Mouse (Mus musculus) limb, embryonic 15.5 days (tissue): ENCODE measurements around the gene Morn3. TPM values are rescaled to one million over a fixed set of nuclear protein-coding genes. Genes with fewer than 3 reads are reported as not detected.
"Not testable (repeated sequence)": the region's sequence is repeated elsewhere in the genome, so short reads cannot be mapped to it uniquely, and the experiment has no call there.

Experiments used
- ATAC-seq: fragments of 200-750 bp; cut with Nextera tagmentation; 2 replicates; pipeline ENCODE4 v1.8.0; 2017; ENCODE audit warnings: low read depth, moderate TSS enrichment; ENCODE audit not compliant: insufficient number of reproducible peaks, low FRiP score, low TSS enrichment
- H3K27ac ChIP-seq: fragments of 300-500 bp; sonication (generic); 2 replicates; pipeline ENCODE4 v1.5.1; 2015; ENCODE audit warnings: moderate library complexity, mild to moderate bottlenecking, inconsistent platforms
- H3K27me3 ChIP-seq: fragments of 300-500 bp; sonication (generic); 2 replicates; pipeline ENCODE4 v1.6.1; 2015; ENCODE audit warnings: inconsistent platforms
- H3K36me3 ChIP-seq: fragments of 300-500 bp; sonication (generic); 2 replicates; pipeline ENCODE4 v1.6.1; 2015; ENCODE audit warnings: inconsistent platforms
- H3K4me1 ChIP-seq: fragments of 300-500 bp; sonication (generic); 2 replicates; pipeline ENCODE4 v1.6.1; 2015; ENCODE audit warnings: inconsistent platforms
- H3K4me2 ChIP-seq: fragments of 300-500 bp; sonication (generic); 2 replicates; pipeline ENCODE4 v1.6.1; 2015; ENCODE audit warnings: mild to moderate bottlenecking, inconsistent platforms
- H3K4me3 ChIP-seq: fragments of 300-500 bp; sonication (generic); 2 replicates; pipeline ENCODE4 v1.5.1; 2015; ENCODE audit warnings: mild to moderate bottlenecking, inconsistent platforms
- H3K9ac ChIP-seq: fragments of 300-500 bp; sonication (generic); 2 replicates; pipeline ENCODE4 v1.6.1; 2015; ENCODE audit warnings: inconsistent platforms
- H3K9me3 ChIP-seq: fragments of 300-500 bp; sonication (generic); 2 replicates; pipeline ENCODE4 v1.6.1; 2016; ENCODE audit warnings: inconsistent platforms
- WGBS: fragments of 180-500 bp; shearing (Covaris S2); methylation state at CpG from one replicate; pipeline ENCODE4 v1.1.7; 2015; 5-methylcytosine and 5-hydroxymethylcytosine counted together
- polyA plus RNA-seq: library from polyadenylated mRNA; unstranded; fragments of >200 nt; fragmentation: Nextera tagmentation; extraction: Ambion mirVana; gene quantifications from 2 replicates; pipeline ENCODE4 v1.2.1, GENCODE M21; 2015

Gene Morn3
- polyA plus RNA-seq, 1 experiment from 2014 or later: 1.0 TPM

- H3K4me3 ChIP-seq: peak overlapping the region; percentile 86
- peak overlapping the region; percentile 81 for H3K27ac ChIP-seq
- H3K9ac ChIP-seq: peak overlapping the region; percentile 68
- WGBS: 2% methylated on average over 35 of the region's 35 CpGs
- no peaks in the 10 kb centered on the region for H3K9me3 ChIP-seq
- H3K4me2 ChIP-seq: peak overlapping the region; percentile 94
- no peaks in the 10 kb centered on the region for H3K27me3 ChIP-seq
- H3K4me1 ChIP-seq: peaks cover 17% of the 10 kb centered on the region
- H3K36me3 ChIP-seq: no peaks in the 10 kb centered on the region
- ATAC-seq: peak; percentile 64; the same call in 1 of the 2 replicates
Measured at GRCm38 (mm10) chr5:123076419-123077281, 29.8 kb upstream of the Morn3 start.

GRCm38 (mm10) chr5:123075576-123076418 lies 29.0 kb upstream of the Morn3 start:
- Histone ChIP-seq H3K9ac (peak overlapping the region; percentile 68), H3K36me3 (no peaks in the 10 kb centered on the region), H3K4me3 (peak overlapping the region; percentile 86), H3K27ac (peak overlapping the region; percentile 81), H3K27me3 (no peaks in the 10 kb centered on the region), H3K9me3 (no peaks in the 10 kb centered on the region), H3K4me2 (peak overlapping the region; percentile 94), H3K4me1 (peaks cover 17% of the 10 kb centered on the region)
- ATAC-seq: peak; percentile 89
- WGBS: 6% methylated on average over 45 of the region's 45 CpGs

GRCm38 (mm10) chr5:123068714-123069113 lies 21.9 kb upstream of the Morn3 start:
- H3K4me3 ChIP-seq: no peak overlapping the region
- no peaks in the 10 kb centered on the region for H3K36me3 ChIP-seq
- H3K27ac ChIP-seq: no peak overlapping the region
- H3K9ac ChIP-seq: no peak overlapping the region
- 81% methylated on average over 2 of the region's 2 CpGs for WGBS
- H3K27me3 ChIP-seq: no peaks in the 10 kb centered on the region
- H3K4me1 ChIP-seq: peaks cover 3% of the 10 kb centered on the region; the same call in 1 of the 2 replicates
- no peak for ATAC-seq
- H3K9me3 ChIP-seq: no peaks in the 10 kb centered on the region
- no peak overlapping the region for H3K4me2 ChIP-seq

GRCm38 (mm10) chr5:123068115-123068514 lies 21.3 kb upstream of the Morn3 start, which contains the start of gene Tmem120b:
Gene Tmem120b (plus strand): TSS chr5:123068415.
- Histone ChIP-seq H3K9ac (no peak within 1 kb of the TSS), H3K9me3 (no peaks in the 10 kb centered on the region), H3K4me2 (no peak within 1 kb of the TSS), H3K27me3 (no peaks in the 10 kb centered on the region), H3K27ac (no peak within 1 kb of the TSS), H3K4me3 (no peak within 1 kb of the TSS), H3K4me1 (peaks cover 3% of the 10 kb centered on the region; the same call in 1 of the 2 replicates), H3K36me3 (no peaks in the 10 kb centered on the region)
- 0 out of 2 replicates have a peak, but pooled peaks have one; percentile 9 for ATAC-seq
- WGBS: 85% methylated on average over 12 of the region's 12 CpGs

- H3K9me3 ChIP-seq: no peaks in the 10 kb centered on the region
- no peaks in the 10 kb centered on the region for H3K27me3 ChIP-seq
- no peak overlapping the region for H3K4me3 ChIP-seq
- no peak overlapping the region for H3K4me2 ChIP-seq
- H3K27ac ChIP-seq: no peak overlapping the region
- H3K9ac ChIP-seq: no peak overlapping the region
- 9% methylated on average over 6 of the region's 6 CpGs for WGBS
- peak; percentile 57; the same call in 1 of the 2 replicates for ATAC-seq
- H3K4me1 ChIP-seq: peaks cover 3% of the 10 kb centered on the region; the same call in 1 of the 2 replicates
- no peaks in the 10 kb centered on the region for H3K36me3 ChIP-seq
Measured at GRCm38 (mm10) chr5:123067395-123067995, 20.7 kb upstream of the Morn3 start.

- Histone ChIP-seq H3K27me3 (no peaks in the 10 kb centered on the region), H3K9me3 (no peaks in the 10 kb centered on the region), H3K36me3 (no peaks in the 10 kb centered on the region), H3K4me2 (no peak overlapping the region), H3K4me1 (peaks cover 12% of the 10 kb centered on the region), H3K9ac (no peak overlapping the region), H3K4me3 (no peak overlapping the region), H3K27ac (0 out of 2 replicates have a peak overlapping the region, but pooled peaks have one; percentile 8)
- no peak for ATAC-seq
- WGBS: 23% methylated on average over 6 of the region's 6 CpGs
Measured at GRCm38 (mm10) chr5:123064207-123064606, 17.4 kb upstream of the Morn3 start.

- H3K9me3 ChIP-seq: no peaks in the 10 kb centered on the region
- H3K27me3 ChIP-seq: no peaks in the 10 kb centered on the region
- H3K36me3 ChIP-seq: no peaks in the 10 kb centered on the region
- no peak overlapping the region for H3K27ac ChIP-seq
- H3K4me3 ChIP-seq: no peak overlapping the region
- no peak for ATAC-seq
- WGBS: 90% methylated on average over 3 of the region's 3 CpGs
- H3K4me2 ChIP-seq: no peak overlapping the region
- H3K4me1 ChIP-seq: peaks cover 12% of the 10 kb centered on the region
- no peak overlapping the region for H3K9ac ChIP-seq
Measured at GRCm38 (mm10) chr5:123063141-123063540, 16.3 kb upstream of the Morn3 start.

GRCm38 (mm10) chr5:123061402-123061749 lies 14.6 kb upstream of the Morn3 start:
- H3K4me2 ChIP-seq, H3K27ac ChIP-seq, H3K9me3 ChIP-seq, H3K4me3 ChIP-seq, H3K9ac ChIP-seq, H3K36me3 ChIP-seq, H3K27me3 ChIP-seq, ATAC-seq: not testable (repeated sequence)
- H3K4me1 ChIP-seq: peaks cover 15% of the 10 kb centered on the region
- 78% methylated on average over 6 of the region's 6 CpGs for WGBS

- no peak overlapping the region for H3K4me2 ChIP-seq
- H3K27ac ChIP-seq: peak overlapping the region; percentile 12
- H3K4me1 ChIP-seq: peaks cover 15% of the 10 kb centered on the region
Measured at GRCm38 (mm10) chr5:123060706-123061401, 14.0 kb upstream of the Morn3 start.

GRCm38 (mm10) chr5:123059757-123060520 lies 13.1 kb upstream of the Morn3 start:
- 15% methylated on average over 14 of the region's 14 CpGs for WGBS
- no peaks in the 10 kb centered on the region for H3K9me3 ChIP-seq
- ATAC-seq: no peak
- H3K27ac ChIP-seq: peak overlapping the region; percentile 12
- H3K4me1 ChIP-seq: peaks cover 15% of the 10 kb centered on the region
- no peaks in the 10 kb centered on the region for H3K27me3 ChIP-seq
- peak overlapping the region; percentile 17; the same call in 1 of the 2 replicates for H3K4me2 ChIP-seq
- no peaks in the 10 kb centered on the region for H3K36me3 ChIP-seq
- no peak overlapping the region for H3K4me3 ChIP-seq
- H3K9ac ChIP-seq: no peak overlapping the region

More at GRCm38 (mm10) chr5:123060706-123061401, 14.0 kb upstream of the Morn3 start:
- Histone ChIP-seq H3K9me3 (no peaks in the 10 kb centered on the region), H3K27me3 (no peaks in the 10 kb centered on the region), H3K9ac (no peak overlapping the region), H3K36me3 (no peaks in the 10 kb centered on the region), H3K4me3 (no peak overlapping the region)
- 34% methylated on average over 9 of the region's 9 CpGs for WGBS
- ATAC-seq: no peak
